Mouse (Mus musculus) kidney, embryonic 16.5 days (tissue): ENCODE measurements around the gene Abhd16a. TPM values are rescaled to one million over a fixed set of nuclear protein-coding genes. Genes with fewer than 3 reads are reported as not detected.

ENCODE experiments used
- ATAC-seq: fragments of 200-750 bp; cut with Nextera tagmentation; 2 replicates; pipeline ENCODE4 v1.8.0; 2017; ENCODE audit warnings: moderate TSS enrichment; ENCODE audit not compliant: low FRiP score, low TSS enrichment
- H3K27ac ChIP-seq: fragments of 300-500 bp; sonication (generic); 2 replicates; pipeline ENCODE4 v1.5.1; 2014; ENCODE audit warnings: low read length
- H3K27me3 ChIP-seq: fragments of 300-500 bp; sonication (generic); 2 replicates; pipeline ENCODE4 v1.6.1; 2014; ENCODE audit warnings: low read length, control low read depth, mixed read lengths; ENCODE audit not compliant: insufficient read depth
- H3K36me3 ChIP-seq: fragments of 300-500 bp; sonication (generic); 2 replicates; pipeline ENCODE4 v1.6.1; 2014; ENCODE audit warnings: low read length, control low read depth, mixed read lengths; ENCODE audit not compliant: insufficient read depth
- H3K4me1 ChIP-seq: fragments of 300-500 bp; sonication (generic); 2 replicates; pipeline ENCODE4 v1.6.1; 2014; ENCODE audit warnings: low read length, control low read depth, mixed read lengths; ENCODE audit not compliant: insufficient read depth
- H3K4me2 ChIP-seq: fragments of 300-500 bp; sonication (generic); replicated peaks from 2 replicates; pipeline ENCODE4 v1.6.1; 2014; ENCODE audit warnings: low read depth, low read length
- H3K4me3 ChIP-seq: fragments of 300-500 bp; sonication (generic); 2 replicates; pipeline ENCODE4 v1.5.1; 2014; ENCODE audit warnings: mild to moderate bottlenecking, low read length
- H3K9ac ChIP-seq: fragments of 300-500 bp; sonication (generic); replicated peaks from 2 replicates; pipeline ENCODE4 v1.6.1; 2014; ENCODE audit warnings: low read length
- H3K9me3 ChIP-seq: fragments of 300-500 bp; sonication (generic); 2 replicates; pipeline ENCODE4 v1.6.1; 2016; ENCODE audit warnings: low read length, control low read depth
- WGBS: fragments of 180-500 bp; shearing (Covaris S2); extraction: QIAGEN DNeasy Blood & Tissue Kit; methylation state at CpG from one replicate; pipeline ENCODE4 v1.1.7; 2014; 5-methylcytosine and 5-hydroxymethylcytosine counted together
- polyA plus RNA-seq: library from polyadenylated mRNA; unstranded; fragments of >200 nt; fragmentation: Nextera tagmentation; extraction: Ambion mirVana; gene quantifications from 2 replicates; pipeline ENCODE4 v1.2.1, GENCODE M21; 2015

Abhd16a gene
- polyA plus RNA-seq, 1 experiment from 2014 or later = 118 TPM

DNA sequence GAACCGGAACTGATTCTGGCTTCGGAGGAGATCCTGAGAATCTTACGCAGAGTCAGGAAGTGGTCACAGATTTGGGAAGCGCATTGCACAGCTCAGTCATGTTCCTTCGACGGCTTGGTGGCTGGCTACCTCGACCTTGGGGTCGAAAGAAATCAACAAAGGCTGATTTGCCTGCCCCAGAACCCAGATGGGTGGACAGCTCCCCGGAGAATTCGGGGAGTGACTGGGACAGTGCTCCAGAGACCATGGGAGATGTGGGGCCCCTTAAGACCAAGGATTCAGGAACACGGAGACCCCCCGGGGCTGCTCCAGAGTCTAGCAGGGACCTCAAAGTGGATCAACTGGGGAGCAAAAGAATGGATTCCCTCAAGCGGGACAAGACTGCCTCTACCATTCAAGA, 38.0 kb downstream of the Abhd16a start:
- 54% methylated on average over 13 of the region's 13 CpGs for WGBS
- H3K27ac ChIP-seq = peak overlapping the region; percentile 78; the same call in 1 of the 2 replicates
- H3K9me3 ChIP-seq = no peaks in the 10 kb centered on the region
- no peak for ATAC-seq
- no peaks in the 10 kb centered on the region for H3K27me3 ChIP-seq
- peaks cover 12% of the 10 kb centered on the region; the same call in 1 of the 2 replicates for H3K36me3 ChIP-seq
- H3K4me3 ChIP-seq = peak overlapping the region; percentile 60
- H3K4me1 ChIP-seq = peaks cover 36% of the 10 kb centered on the region
- H3K9ac ChIP-seq = peak overlapping the region; percentile 76
- peak overlapping the region; percentile 70 for H3K4me2 ChIP-seq

DNA sequence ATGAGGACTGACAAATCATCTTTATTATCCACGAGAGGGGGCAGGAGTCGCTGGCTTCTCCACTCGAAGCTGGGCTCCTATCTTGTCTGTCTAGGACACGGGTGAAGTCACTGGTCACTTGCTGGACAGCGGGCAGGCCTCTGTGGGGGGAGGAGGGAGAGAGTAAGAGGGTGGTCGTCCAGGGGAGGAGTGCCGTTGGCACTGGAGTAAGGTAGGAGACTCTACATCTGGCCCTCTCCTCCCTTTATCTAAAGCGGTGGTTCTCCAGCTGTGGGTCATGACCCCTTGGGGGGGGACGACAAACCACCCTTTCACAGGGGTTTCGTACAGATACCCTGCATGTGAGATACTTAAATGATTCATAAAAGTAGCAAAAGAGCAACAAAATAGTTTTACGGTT, 39.9 kb downstream of the Abhd16a start:
- no peak overlapping the region for H3K4me3 ChIP-seq
- no peak overlapping the region for H3K4me2 ChIP-seq
- WGBS = 39% methylated on average over 11 of the region's 11 CpGs
- no peaks in the 10 kb centered on the region for H3K27me3 ChIP-seq
- H3K27ac ChIP-seq = no peak overlapping the region
- H3K36me3 ChIP-seq = peaks cover 6% of the 10 kb centered on the region; the same call in 1 of the 2 replicates
- no peak overlapping the region for H3K9ac ChIP-seq
- ATAC-seq = peak; percentile 24; the same call in 1 of the 2 replicates
- no peaks in the 10 kb centered on the region for H3K9me3 ChIP-seq
- H3K4me1 ChIP-seq = peaks cover 32% of the 10 kb centered on the region

DNA sequence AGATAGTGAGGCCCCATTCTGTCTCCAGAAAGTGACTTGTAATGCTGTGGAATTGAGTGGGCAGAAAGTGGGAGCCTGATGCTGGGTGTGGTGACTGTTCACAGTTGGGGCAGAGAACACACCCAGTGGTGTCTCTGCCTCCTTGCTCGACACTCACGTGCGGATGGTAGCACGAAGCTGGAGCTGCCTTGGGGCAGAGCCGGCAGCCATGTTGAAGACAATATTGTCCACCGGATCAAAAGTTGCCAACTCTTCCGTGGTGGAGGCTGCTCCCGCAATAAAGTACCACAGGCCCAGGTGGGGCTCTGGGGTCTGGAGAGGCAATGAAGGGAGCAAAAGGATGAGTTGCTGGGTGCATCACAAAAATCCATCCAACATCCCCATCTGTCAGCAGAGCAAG, 42.0 kb downstream of the Abhd16a start:
- Histone ChIP-seq H3K4me1 (peaks cover 22% of the 10 kb centered on the region), H3K4me2 (peak overlapping the region; percentile 12; the same call in 1 of the 2 replicates), H3K4me3 (no peak overlapping the region), H3K36me3 (no peaks in the 10 kb centered on the region), H3K27ac (peak overlapping the region; percentile 76), H3K27me3 (no peaks in the 10 kb centered on the region), H3K9me3 (no peaks in the 10 kb centered on the region), H3K9ac (no peak overlapping the region)
- WGBS = 89% methylated on average over 8 of the region's 8 CpGs
- no peak for ATAC-seq

DNA sequence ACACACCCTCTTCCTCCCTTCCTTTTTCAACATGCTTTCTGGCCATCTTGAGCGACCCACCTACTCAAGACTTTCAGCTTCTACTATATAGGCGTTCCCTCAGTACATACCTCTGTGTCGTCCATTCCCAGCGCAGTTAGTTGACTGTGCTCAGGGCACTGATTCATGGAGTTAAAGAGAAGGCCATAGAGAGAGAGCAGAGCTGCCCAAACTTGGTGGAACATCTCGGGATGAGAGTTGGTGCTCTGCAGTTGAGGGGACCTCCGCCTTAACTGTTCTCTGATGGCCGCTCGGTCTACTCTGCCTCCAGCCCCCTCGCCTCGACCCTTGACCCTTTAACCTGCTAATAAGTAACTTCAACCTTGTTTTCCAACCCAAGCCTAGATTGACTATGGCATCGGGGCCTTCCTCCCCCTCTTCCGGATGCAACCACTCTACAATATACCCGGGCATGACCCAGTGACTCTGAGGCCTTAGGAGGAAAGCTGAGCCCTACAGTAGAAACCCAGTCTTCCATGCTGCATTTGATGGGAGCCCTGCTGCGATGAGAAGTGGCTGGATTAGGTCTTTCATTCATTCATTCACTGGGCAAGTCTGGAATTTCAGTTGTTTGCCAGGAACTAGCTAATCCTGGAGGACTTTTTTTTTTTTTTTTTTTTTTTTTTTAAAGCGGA, 42.6 kb downstream of the Abhd16a start, which contains the start of gene Apom:
Gene Apom, minus strand, starts transcription at position 551 of the 674 bp plus-strand sequence.
- Histone ChIP-seq H3K27me3 (no peaks in the 10 kb centered on the region), H3K9ac (no peak within 1 kb of the TSS), H3K27ac (peak within 1 kb of the TSS; percentile 76), H3K4me3 (no peak within 1 kb of the TSS), H3K36me3 (no peaks in the 10 kb centered on the region), H3K4me1 (peaks cover 27% of the 10 kb centered on the region), H3K9me3 (no peaks in the 10 kb centered on the region), H3K4me2 (peak within 1 kb of the TSS; percentile 12; the same call in 1 of the 2 replicates)
- no peak for ATAC-seq
- WGBS = 61% methylated on average over 15 of the region's 15 CpGs

DNA sequence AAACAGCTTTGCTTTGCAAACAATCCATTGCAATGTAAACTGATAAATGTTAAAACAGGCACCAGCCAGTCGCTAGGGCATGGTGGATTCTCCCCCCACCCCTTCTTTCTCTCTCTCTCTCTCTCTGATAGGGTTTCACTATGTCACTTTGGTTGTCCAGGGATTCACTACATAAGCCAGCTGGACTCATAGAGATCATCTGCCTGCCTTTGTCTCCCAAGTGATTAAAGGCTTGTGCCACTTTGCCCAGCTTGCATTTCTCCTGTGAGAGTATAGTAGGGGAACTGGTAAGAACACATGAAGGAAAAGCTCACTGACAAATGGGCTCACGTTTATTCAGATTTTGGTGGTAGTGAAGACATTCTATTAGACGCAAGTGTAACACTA, 43.1 kb downstream of the Abhd16a start:
- Histone ChIP-seq H3K9ac (no peak overlapping the region), H3K4me3 (no peak overlapping the region), H3K27ac (peak overlapping the region; percentile 76; the same call in 1 of the 2 replicates), H3K4me1 (peaks cover 27% of the 10 kb centered on the region), H3K36me3 (no peaks in the 10 kb centered on the region), H3K4me2 (no peak overlapping the region), H3K27me3 (no peaks in the 10 kb centered on the region), H3K9me3 (no peaks in the 10 kb centered on the region)
- no peak for ATAC-seq
- 52% methylated on average over 3 of the region's 3 CpGs for WGBS

DNA sequence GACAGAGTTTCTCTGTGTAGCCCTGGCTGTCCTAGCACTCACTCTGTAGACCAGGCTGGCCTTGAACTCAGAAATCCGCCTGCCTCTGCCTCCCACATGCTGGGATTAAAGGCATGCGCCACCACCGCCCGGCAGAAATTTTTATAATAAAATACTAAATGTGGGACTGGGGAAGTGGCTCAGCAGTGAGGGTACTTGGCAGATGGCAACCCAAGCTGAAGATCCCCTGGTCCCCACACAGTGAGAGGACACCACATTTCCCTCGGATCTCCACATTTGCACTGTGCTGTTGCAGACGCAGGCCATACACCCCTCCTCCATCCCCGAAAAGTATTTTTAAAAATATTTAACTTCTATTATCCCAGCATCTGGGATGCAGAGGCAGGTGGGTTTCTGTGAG, 44.5 kb downstream of the Abhd16a start:
- Histone ChIP-seq H3K9me3 (no peaks in the 10 kb centered on the region), H3K27ac (no peak overlapping the region), H3K36me3 (peaks cover 2% of the 10 kb centered on the region; the same call in 1 of the 2 replicates), H3K4me1 (peaks cover 17% of the 10 kb centered on the region), H3K4me3 (no peak overlapping the region), H3K9ac (no peak overlapping the region), H3K27me3 (no peaks in the 10 kb centered on the region), H3K4me2 (no peak overlapping the region)
- ATAC-seq = no peak
- WGBS = 95% methylated on average over 7 of the region's 7 CpGs

DNA sequence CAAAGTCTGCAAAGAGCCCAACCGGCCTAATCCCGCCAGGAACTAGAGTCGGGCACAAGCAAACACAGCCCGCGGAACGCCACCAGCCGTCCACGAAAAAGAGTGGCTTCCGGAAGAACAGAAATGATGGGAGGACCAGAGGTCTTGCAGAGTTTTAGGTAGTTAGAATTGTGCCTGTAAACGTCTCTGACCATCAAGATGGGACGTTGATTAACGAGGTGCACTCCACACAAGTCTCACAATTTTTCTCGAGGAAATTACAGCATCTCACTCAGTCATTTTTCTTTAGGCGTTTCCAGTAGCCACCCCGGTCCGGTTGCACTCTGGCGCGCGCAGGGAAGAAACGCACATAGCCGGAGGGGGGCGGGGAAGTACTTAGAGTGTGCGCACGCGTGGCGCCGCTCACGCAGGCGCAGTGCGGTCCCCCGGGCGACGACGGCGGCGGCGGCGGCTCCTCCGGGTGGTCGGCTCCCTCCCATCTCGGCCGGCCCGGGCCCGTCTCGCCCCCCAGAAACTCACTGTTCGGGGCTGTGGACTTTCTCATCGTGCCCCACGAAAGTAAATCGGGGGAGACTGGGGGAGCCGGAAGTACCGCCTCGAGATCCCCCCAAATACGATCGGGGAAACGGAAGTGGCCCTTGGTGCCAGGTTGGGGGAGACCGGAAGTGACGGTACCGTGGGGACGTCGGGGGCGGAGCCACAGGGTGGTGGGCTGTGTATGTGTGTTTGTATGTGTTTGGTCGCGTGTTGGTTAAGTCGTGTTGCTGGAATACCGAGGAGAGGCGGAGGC, 45.9 kb downstream of the Abhd16a start, which contains the start of gene Bag6:
Gene Bag6, plus strand, starts transcription at position 378 of the 790 bp plus-strand sequence.
- Histone ChIP-seq H3K9me3 (no peaks in the 10 kb centered on the region), H3K4me1 (peaks cover 11% of the 10 kb centered on the region), H3K27me3 (no peaks in the 10 kb centered on the region), H3K4me3 (peak within 1 kb of the TSS; percentile 89), H3K36me3 (peaks cover 12% of the 10 kb centered on the region), H3K9ac (peak within 1 kb of the TSS; percentile 87), H3K4me2 (peak within 1 kb of the TSS; percentile 89), H3K27ac (peak within 1 kb of the TSS; percentile 98)
- peak; percentile 92 for ATAC-seq
- under 1% methylated on average over 66 of the region's 66 CpGs for WGBS

DNA sequence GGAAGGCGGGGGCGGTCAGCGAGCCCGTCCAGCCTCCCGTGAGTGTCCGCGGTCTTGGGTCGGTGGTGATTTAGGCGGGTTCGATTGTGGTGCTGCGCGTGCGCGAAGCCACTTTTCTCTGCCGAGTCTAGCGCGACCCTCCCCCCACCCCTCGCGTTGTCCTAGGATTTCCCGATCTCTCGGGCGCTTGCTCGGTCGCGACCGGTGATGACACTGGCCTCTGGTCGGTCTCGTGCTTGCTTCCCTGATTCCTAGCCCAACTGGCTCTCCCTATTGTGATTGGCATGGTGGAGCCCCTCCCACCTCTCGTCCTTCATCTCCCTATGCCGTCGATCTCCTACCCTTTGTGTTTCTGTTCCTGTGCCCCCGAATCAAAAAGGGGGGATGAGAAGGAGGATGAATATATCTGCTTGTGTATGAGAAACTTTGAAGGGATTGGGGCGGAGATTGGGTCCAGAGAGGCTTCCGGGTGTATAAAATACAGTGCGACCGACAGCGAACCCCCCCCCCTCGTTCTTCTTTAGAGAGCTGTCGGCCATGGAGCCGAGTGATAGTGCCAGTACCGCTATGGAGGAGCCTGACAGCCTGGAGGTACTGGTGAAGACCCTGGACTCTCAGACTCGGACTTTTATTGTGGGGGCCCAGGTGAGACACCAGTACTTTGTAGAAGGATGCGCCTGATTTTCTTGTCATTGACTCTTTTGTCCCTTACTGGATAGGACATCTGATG, 46.7 kb downstream of the Abhd16a start:
- Histone ChIP-seq H3K9ac (peak overlapping the region; percentile 87), H3K4me3 (peak overlapping the region; percentile 89), H3K4me2 (peak overlapping the region; percentile 89), H3K27ac (peak overlapping the region; percentile 98), H3K4me1 (peaks cover 11% of the 10 kb centered on the region), H3K27me3 (no peaks in the 10 kb centered on the region), H3K36me3 (peaks cover 20% of the 10 kb centered on the region), H3K9me3 (no peaks in the 10 kb centered on the region)
- under 1% methylated on average over 43 of the region's 43 CpGs for WGBS
- peak; percentile 59; the same call in 1 of the 2 replicates for ATAC-seq

DNA sequence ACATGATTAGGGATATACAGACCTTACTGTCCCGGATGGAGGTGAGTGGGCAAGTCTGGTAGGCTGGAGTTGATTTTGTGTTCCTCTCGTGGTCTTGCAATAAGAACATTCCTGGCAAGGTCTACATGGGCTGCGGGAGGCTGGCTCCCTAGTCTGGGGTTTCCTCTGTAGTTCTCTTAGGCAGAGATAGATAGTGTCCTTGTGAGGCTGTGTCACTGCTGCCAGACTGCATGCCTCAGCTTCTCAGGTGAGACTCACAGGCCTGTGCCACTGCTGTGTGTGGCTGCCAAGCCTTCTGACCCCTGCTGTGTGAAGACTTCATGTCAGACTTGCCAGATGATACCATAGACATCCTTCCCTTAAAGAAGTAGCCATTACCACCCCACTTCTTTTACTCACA, 50.2 kb downstream of the Abhd16a start:
- Histone ChIP-seq H3K36me3 (peaks cover 55% of the 10 kb centered on the region), H3K4me1 (peaks cover 11% of the 10 kb centered on the region), H3K9me3 (no peaks in the 10 kb centered on the region; the same call in 1 of the 2 replicates), H3K27ac (no peak overlapping the region), H3K27me3 (no peaks in the 10 kb centered on the region), H3K4me2 (no peak overlapping the region), H3K9ac (no peak overlapping the region), H3K4me3 (no peak overlapping the region)
- no peak for ATAC-seq
- 94% methylated on average over 3 of the region's 3 CpGs for WGBS
